Mouse (Mus musculus): ENCODE data around the gene Adamtsl1.

The Adamtsl1 gene

DNA sequence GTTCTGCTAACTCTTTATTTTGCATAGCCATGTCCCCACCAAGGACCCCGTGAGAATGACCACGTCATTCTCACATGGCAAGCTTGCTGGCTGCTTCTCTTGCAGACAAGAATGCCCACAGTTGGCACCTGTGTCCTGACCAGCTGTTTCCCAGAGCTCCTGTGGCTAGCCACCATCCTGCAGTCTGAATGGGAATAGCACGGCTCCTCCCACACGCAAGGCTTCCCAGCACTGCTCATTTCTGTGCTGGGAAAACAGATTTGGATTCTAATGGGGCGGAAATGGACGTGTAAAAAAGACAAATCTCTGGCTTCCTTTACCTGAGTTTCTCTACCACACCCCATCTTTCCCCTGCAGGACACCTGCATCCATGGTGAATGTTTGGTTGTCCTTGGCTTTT lies 531.9 kb downstream of the Adamtsl1 start:
- peak; percentile 81 for DNase-seq (ENCODE audit: low read depth, low spot score)

DNA sequence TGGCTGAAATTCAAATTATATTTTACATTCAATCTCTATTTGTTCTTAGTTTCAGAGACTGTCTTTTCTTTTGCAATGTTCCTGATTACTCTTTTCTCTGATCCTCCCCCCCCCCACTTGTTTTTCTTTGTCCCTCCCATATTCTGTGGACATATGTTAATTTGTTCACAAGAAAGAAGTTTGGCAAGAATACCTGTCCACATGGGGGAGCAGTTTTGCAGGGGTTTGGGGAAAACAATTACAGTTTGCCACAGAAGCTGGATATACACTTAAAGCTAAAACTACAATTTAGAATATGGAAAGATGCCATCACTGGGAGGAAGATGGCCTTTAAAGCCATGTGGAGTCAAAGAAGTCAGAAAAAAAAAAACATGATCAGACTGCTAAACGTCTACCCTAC lies 532.9 kb downstream of the Adamtsl1 start:
- DNase-seq (ENCODE audit: low read depth, low spot score), result peak; percentile 10

DNA sequence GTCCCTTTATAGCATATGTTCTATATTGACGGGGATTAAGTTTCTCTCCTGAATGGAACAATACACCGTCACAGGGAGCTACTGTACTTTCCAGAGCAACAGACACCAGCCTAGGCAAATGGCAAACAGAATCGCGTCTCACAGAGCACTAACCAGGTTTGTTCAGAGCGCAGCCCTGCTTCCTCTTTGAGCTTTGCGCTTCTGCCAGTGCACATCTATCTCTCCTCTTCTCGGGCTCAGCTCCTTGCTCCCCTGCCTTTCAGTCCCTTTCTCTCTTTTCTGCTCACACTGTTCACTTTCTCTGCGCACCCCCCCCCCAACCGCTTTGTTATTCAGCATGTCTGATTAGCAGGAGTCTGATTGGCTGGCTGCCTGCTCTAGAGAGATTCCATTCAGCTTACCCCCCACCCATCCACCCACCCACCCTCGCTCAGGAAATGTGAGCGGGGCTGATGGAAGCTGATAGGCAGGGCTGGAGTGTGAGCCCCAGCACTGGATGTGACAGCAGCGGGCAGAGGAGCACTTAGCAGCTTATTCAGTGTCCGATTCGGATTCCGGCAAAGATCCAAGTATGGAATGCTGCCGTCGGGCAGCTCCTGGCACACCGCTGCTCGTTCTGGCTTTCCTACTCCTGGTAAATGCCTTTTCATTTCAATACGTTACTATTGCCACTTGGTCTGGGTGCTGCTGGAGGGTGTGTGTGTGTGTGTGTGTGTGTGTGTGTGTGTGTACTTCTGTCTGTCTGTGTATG lies 539.7 kb downstream of the Adamtsl1 start:
- peak; percentile 89 for DNase-seq (ENCODE audit: low read depth, low spot score)

DNA sequence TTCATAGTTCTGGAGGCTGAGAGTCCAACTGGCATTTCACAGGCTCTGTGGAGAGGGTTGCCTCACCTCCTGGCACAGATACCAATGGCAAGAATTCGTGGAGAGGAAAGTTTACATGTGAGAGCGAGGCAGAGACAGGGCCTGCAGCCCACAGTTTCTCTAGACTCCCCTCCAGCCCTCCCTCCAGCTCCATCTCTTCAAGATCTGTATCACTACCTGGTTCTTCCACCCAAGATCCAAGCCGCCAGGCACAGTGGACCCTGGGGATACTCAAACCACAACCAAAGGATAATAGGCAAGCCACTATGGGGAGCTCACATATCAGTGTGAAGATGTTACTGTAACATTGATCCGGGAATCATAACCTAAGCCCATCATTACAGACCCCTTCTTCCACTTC lies 546.6 kb downstream of the Adamtsl1 start:
- DNase-seq (ENCODE audit: low read depth, low spot score), result no peak

DNA sequence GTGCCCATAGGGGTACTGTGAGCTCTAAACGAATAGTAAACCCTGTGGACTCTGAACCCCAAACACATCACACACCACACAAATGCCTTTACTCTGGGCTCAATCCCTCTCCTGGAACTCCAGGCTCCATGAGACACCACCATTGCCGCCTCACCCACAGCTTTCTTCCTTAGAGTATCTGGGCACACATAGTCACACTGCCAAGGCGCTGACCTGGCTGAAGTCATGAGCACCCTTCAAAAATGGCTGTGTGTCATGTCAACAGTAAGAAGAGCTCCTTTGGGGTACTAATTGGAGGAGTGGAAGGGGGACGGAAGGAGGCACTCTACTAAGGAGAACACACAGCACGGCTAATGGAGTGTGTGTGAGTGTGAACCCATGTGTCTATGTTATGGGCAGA lies 554.4 kb downstream of the Adamtsl1 start:
- no peak for DNase-seq (ENCODE audit: low read depth, low spot score)

DNA sequence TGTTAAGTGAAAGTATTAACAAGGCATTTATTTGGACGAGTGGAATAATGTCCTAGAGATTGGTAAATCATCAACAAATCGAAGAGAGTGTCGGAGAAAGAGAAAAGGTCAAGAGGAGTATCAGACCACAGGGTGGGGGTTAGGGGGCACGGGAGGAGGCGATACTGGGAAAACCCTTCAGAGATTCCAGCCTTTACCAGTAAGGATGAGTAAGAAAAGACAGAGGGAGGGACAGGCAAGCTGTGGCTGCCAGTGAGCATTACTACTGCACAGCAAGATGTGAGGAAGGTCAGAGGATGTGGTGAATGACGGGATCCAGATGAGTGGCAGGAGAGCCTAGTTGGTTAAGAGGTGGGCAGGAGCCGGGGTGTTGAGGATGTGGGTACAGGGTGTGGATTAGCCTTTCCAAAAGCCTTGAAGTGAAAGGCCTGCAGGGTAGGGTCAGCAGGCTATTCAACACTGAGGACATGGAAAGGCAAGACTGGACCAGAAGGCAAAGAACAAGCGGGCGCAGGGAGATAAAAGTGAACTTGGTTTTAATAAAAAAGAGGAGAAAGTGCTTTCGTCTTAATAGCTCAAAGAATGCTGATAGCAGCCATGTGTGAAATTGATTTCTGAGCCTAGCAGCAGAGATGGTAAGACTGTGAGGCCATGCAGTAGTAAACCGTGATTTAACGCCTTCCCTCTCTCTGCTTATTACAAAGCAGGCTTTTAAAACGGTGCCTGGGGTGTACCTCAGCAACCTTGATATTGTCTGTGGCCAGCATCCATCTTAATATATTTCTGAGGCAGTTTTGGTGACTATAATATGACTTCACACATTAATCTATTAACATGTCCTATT lies 555.1 kb downstream of the Adamtsl1 start:
- DNase-seq (ENCODE audit: low read depth, low spot score), result no peak

DNA sequence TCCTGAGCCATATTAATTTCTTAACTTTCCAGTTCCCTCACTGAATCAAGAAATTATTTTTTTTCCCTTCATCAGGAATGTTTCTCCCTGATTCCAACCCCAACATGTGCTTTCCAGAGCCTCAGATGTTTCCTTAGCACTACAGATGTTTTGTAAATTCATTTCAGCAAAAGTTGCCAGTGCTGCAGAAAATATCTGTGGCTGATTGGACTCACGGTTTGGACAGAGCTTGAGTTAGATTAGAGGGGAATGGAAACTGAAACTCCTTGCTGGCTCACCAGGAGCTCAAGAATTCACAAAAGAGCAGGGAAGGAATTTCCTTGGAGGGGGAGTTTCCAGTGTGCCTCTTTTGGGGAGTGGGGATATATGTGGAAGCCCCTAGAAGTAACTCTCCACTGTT lies 560.9 kb downstream of the Adamtsl1 start:
- no peak for DNase-seq (ENCODE audit: low read depth, low spot score)

DNA sequence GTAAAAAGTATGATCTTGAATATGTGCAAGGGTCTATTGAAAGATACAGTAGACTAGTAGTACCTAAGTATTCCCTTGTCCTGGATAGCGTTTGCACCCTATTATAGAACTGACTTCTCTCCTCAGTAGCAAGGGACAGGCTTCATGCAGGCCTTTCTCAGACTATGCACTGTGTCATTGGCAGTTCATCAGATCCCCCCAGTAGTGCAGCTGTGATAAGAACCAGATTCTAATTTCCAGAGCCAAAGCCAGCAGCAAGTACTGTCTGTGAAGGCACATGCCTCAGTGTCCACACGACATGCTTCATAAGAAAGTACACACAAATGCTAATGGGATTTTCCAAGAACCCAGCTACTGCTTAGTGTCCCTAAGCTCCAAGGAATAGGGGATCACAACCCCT lies 563.4 kb downstream of the Adamtsl1 start:
- no peak for DNase-seq (ENCODE audit: low read depth, low spot score)

DNA sequence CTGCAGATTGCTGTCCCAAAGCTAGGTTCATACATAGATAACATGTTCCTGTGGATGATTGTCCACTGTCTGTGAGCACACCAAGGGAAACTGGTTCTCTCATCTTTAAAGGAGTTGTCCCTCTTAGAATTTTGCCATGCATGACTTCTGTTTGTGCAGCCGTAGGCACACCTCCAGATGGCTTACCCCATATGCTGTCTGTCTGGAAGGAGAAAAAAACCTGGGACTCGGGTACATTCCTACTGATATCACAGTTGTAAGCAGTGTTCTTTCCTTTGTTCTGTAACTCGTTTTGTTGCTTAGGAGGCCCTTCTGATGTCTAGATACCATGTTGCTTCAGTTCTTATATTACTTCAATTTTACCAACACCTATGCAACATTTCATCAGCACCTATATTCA lies 563.9 kb downstream of the Adamtsl1 start:
- no peak for DNase-seq (ENCODE audit: low read depth, low spot score)

DNA sequence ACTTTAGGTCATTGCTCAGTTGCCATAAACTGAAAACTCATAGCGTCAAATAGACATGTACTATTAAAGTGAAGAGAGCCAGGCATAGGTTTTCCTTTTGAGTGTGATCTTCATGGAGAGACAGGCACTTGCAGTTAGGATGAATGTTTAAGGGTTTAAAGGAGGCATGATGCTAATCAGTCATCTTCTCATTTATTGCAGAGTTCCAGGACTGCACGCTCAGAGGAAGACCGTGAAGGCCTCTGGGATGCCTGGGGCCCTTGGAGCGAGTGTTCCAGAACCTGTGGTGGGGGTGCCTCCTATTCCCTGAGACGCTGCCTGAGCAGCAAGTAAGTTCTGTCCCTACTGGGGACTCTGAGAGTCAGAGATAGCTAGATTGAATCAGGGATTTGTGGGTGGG lies 573.5 kb downstream of the Adamtsl1 start:
- DNase-seq (ENCODE audit: low read depth, low spot score), result no peak

DNA sequence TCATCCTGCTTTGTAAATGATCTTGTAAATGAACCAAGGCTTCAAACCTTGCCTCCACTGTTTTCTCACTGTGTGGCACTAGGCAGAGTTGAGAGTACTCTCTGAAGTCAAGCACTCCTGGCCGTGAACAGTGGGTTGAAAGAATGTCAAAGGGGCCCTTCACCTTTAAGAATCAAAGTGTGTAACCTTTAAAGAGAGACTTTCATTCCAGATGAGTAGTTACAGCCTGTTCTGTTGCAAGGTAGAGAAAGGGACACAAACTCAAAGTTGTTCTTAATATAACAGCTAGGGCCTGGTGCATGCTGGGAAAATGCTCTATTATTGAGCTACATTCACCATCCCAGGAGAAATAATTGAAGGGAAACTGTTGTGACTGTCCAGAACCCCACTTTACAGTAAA lies 589.2 kb downstream of the Adamtsl1 start:
- DNase-seq (ENCODE audit: low read depth, low spot score), result no peak

DNA sequence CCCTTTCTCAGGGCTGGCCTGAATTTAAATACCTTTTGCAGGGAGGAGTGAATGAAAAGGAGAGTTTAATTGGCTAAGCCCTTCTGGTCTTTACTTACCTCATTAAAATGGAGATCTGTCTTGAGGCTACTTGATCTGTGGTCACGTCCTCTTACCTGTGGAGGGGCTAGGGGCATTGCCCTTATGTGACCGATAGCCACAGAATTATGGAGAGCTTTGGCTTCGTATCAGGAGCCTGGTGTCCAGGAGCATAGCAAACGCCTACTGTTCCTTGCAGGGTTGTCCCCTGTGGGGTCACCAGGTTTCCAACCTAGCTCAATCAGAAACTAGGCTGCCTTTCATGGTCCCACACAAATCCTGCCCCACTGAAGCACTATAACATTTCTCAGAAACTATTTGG lies 594.4 kb downstream of the Adamtsl1 start:
- no peak for DNase-seq (ENCODE audit: low read depth, low spot score)

DNA sequence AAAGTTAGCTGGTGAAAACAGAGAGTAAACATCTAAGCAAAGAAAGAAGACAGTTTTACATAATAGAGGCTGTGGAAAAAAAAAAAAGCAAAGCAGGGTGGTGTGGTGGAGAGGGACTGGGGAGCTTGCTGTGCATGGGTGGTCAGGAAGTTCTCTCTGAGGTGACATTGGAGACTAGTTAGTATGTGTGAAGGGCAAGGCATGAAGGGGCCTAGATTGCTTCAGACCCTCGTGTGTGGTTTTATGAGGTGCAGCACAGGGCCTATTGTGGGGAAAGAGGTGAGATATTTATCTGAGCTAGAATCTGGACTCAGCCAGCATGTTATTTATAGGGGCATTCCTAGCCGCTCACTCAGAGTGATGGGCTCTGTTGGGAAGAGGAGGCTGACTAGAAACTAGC lies 605.1 kb downstream of the Adamtsl1 start:
- no peak for DNase-seq (ENCODE audit: low read depth, low spot score)

DNA sequence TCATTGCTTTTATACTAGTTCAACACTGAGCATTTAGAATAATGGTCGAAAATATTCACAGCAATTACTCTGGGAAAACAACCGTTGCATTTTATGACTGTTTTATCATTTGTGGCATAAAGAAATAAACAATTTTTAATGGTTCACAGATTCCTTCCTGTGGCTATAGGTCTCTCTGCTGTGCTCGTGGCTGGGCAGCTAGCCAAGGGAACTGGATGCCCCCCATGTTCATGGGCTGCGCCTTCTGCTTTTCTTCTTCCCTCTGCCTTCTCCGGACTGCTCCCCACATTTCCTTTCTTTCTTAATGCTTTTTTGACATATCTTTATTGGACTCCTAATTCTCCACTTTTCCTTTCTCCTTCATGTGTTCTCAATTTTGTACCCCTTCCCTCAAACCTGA lies 608.5 kb downstream of the Adamtsl1 start:
- no peak for DNase-seq (ENCODE audit: low read depth, low spot score)

DNA sequence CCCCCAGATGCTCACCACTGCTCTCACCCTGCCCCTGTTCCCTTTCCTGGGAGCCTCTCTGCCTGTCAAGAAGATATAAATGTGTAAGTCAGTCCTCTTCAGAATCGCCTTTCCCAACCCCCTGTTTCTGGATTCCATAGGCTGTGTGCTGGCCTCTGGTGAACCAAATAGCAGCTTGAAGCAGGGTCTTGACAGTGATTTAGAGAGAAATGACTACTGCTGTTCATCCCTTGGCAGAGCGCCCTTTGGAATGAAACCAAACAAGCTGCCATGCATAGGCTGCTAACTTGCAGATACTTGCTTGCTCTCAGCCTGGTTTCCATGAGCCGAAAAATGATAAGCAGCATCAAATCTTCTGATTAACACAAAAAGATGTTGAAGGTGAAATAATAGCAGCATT lies 610.4 kb downstream of the Adamtsl1 start:
- DNase-seq (ENCODE audit: low read depth, low spot score), result no peak

DNA sequence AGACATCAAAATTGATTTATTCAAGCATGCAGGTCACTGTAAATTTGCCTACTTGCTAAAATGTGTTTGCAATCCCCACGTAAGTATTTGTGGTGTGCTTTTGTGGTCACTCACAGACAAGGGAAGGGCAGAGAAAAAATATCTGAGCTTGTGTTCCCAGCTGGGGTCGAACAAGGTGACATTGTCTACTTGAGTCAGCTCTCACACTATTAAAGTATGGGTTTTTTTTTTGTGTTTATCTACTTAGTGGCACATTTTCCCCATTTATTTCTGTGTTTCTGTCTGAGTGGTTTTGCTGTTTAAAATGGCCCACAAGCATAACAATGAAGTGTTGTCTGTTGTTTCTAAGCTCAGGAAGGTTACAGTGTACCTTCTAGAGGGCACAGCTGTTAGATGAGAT lies 612.7 kb downstream of the Adamtsl1 start:
- DNase-seq (ENCODE audit: low read depth, low spot score), result no peak

DNA sequence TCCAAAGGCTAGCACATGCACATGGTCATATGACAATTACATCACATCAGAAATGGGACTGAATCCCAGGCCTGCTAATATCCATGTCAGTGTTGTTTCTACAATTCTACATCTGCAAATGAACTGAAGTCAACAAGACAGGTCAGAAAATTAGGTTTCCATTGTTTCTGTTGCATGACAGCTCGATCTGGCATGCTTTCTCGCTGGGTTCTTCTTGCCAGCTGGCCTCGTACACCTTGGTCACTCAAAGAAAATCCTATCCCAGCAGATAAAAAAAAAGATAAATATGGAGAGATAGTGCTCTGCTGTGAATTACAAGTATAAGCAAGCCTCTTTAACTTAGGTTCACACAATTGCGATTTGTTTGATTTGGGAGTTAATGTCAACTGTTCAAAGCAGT lies 644.6 kb downstream of the Adamtsl1 start:
- DNase-seq (ENCODE audit: low read depth, low spot score), result no peak

DNA sequence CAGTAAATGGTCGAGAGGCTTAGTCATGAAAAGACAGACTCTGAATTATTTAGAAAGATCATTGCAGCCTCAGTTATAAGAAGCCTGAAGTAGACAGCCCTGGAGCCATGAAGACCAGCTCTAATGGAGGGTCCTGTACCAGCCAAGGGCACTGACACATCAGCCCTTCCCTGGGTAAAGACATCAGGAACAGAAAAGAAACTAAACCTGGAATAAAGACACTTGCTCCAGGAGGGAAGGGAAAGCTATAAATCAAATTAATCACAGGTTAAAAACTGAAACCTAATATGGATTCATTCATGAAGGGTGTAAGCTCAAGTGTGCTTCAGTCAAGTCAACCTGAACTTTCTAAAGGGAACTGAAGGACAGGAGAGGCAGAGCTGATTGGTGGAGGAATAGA lies 645.4 kb downstream of the Adamtsl1 start:
- DNase-seq (ENCODE audit: low read depth, low spot score), result no peak

DNA sequence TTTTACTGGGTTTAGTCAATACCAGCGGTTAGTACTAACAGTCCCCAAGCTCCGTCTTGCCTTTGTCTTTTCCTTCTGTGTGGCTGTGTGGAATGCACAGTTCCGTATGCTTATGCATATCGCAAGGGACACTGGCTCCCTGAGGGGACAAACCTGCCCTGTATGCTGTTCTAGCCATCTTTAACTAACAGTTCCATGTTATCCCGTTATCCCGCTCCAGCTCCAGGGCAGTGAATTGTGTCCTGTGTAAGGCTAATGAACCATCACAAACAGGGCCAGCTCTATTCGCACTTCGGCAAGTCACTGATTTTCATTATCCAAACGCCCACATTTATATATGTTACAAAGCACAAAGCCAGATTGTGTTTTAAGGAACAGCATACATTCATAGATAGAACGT lies 656.8 kb downstream of the Adamtsl1 start:
- DNase-seq (ENCODE audit: low read depth, low spot score), result no peak

DNA sequence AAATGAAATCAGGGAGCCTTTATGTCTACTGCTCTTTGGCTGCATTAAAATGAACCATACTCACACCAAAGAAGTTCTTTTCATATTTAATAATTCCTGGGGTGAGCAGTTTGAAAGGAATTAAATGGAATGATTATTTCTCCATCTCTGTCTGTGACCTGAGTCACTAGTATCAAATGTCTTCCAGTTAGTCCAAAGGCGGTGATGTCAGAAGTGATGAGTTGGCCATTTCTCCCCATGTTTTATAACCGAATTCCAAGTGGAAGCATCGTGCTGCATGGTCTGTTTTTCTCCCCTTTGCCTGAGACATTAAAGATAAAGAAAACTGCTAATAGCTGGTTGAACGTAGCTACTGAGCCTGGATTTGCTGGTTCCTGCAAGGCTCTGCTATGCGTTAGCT lies 657.5 kb downstream of the Adamtsl1 start:
- no peak for DNase-seq (ENCODE audit: low read depth, low spot score)

DNA sequence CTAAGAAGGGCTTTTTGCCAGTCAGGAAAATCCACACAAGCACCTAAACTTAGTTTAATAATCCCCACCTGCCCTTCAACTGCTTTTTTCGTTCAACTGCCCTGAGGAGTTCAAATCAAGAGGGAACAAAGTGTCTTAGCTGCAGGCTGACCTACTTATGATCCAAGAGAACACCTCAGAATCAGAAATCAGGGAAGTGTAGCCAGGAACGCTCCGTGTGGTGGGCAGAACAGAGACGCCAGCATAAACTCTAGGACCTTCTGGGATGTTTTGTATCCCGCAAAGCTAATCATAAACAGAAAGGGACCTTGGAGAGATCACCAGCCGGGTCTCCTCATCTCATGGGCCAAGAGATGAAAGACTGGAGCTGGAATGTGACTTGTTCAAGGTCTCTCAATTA lies 663.5 kb downstream of the Adamtsl1 start:
- DNase-seq (ENCODE audit: low read depth, low spot score), result no peak

DNA sequence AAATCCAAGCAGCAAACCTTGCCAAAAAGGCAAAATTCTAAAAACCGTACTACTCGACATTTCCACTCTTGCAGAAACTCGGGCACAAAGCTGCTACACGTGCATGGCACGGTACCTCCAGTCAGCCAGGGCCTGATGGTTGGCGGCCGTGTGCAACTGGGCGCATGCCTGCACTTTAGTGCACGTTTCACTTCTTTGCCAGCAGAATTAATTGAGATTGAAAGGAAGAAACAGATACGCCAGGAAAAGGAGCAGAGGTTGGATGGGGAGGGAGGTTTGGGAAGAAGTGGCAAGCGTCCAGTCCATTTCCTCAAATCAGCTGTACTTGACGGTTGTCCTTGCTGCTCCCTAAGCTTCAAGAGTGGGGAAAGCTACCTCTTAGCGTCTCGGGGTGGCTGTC lies 664.1 kb downstream of the Adamtsl1 start:
- no peak for DNase-seq (ENCODE audit: low read depth, low spot score)

DNA sequence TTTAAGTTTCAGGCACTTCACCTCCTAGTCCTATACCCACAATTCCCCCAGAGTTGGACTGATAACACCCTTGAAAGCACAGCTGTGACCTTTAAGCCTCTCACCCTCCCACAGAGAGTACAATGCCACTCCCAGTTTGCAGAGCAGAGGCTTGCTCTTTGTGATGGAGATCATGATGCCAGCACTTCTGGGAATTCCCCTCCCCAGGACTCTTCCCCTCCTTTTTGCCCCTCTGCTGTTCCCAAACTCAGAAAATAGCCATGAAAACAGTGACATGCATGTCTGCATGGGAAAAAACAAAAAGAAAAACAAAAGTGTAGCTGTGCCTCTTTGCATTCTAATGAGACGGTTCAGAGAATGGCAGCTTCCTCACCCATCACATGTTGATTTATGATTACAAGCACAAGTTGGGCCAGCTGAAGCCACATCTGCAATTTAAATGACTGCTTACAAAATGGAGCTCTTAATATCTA lies 669.8 kb downstream of the Adamtsl1 start:
- DNase-seq (ENCODE audit: low read depth, low spot score), result peak; percentile 98
